Mouse (Mus musculus) CH12.LX (cell line): ENCODE data around the gene Alcam. TPM values are rescaled to one million over a fixed set of nuclear protein-coding genes. Genes with fewer than 3 reads are reported as not detected.
A peak's percentile ranks its signal among the peaks of the same experiment; 100 is the strongest.

Source experiments
- DNase-seq: peaks from one replicate; pipeline ENCODE4 v3.0.0-alpha.2; 2013; ENCODE audit errors: extremely low read depth
- H3K27ac ChIP-seq: 2 replicates; pipeline ENCODE4 v1.5.1; 2012; ENCODE audit warnings: low read depth, mild to moderate bottlenecking, control low read depth, moderate library complexity; ENCODE audit not compliant: insufficient read depth
- H3K27me3 ChIP-seq: replicated peaks from 2 replicates; pipeline ENCODE3; 2012; ENCODE audit warnings: inconsistent platforms
- H3K36me3 ChIP-seq, 2 experiments: replicated peaks in 1 of 2; 2 replicates each; pipeline versions ENCODE3 to v1.6.1; 2012; ENCODE audit warnings: inconsistent platforms in 1 of 2, low read length in 1 of 2, mild to moderate bottlenecking in 1 of 2, mixed read lengths in 1 of 2, moderate library complexity in 1 of 2; ENCODE audit not compliant: control insufficient read depth in 1 of 2, insufficient read depth in 1 of 2
- H3K4me1 ChIP-seq, 2 experiments: 2 replicates each; pipeline ENCODE4 v1.6.1; 2012; ENCODE audit warnings: inconsistent platforms in 1 of 2, moderate library complexity in 1 of 2; ENCODE audit not compliant: insufficient read depth in 2 of 2, control insufficient read depth in 1 of 2
- H3K4me2 ChIP-seq: 2 replicates; pipeline ENCODE4 v1.6.1; 2012; ENCODE audit warnings: low read depth, mild to moderate bottlenecking, control low read depth; ENCODE audit not compliant: poor library complexity, insufficient read depth, severe bottlenecking
- H3K4me3 ChIP-seq, 3 experiments: fragments of 150-350 bp in 1 of 3; sonication (generic) in 1 of 3; replicated peaks in 1 of 3; 2 replicates each; pipeline versions ENCODE3 to v1.5.1; 2011 to 2012; ENCODE audit warnings: low read depth in 2 of 3, low read length in 2 of 3, mild to moderate bottlenecking in 2 of 3, moderate library complexity in 2 of 3, control low read depth in 1 of 3, improper control_type of control experiment in 1 of 3, inconsistent platforms in 1 of 3, mixed read lengths in 1 of 3; ENCODE audit not compliant: poor library complexity in 1 of 3
- H3K79me2 ChIP-seq: replicated peaks from 2 replicates; pipeline ENCODE4 v1.6.1; 2012; ENCODE audit warnings: mild to moderate bottlenecking, moderate library complexity; ENCODE audit not compliant: control insufficient read depth, poor library complexity, insufficient read depth, severe bottlenecking; ENCODE audit errors: extremely low read depth
- H3K9ac ChIP-seq: 2 replicates; pipeline ENCODE4 v1.6.1; 2012; ENCODE audit warnings: low read depth, mild to moderate bottlenecking, control low read depth, moderate library complexity; ENCODE audit not compliant: insufficient read depth
- H3K9me3 ChIP-seq: replicated peaks from 2 replicates; pipeline ENCODE3; 2012; ENCODE audit warnings: low read length, inconsistent platforms, mixed read lengths
- CHD2 ChIP-seq: IDR thresholded peaks from 2 replicates; pipeline ENCODE4 v1.6.1; 2011; ENCODE audit warnings: low read length, improper control_type of control experiment
- CTCF ChIP-seq, 2 experiments: IDR thresholded peaks in 1 of 2; conservative IDR thresholded peaks in 1 of 2; 2 replicates each; pipeline ENCODE4 v1.5.1; 2011 to 2012; ENCODE audit warnings: low read depth in 2 of 2, low read length in 2 of 2, improper control_type of control experiment in 1 of 2, inconsistent platforms in 1 of 2, mild to moderate bottlenecking in 1 of 2, moderate library complexity in 1 of 2
- EP300 ChIP-seq: IDR thresholded peaks from 2 replicates; pipeline ENCODE4 v1.6.1; 2011; ENCODE audit warnings: low read length, improper control_type of control experiment
- ETS1 ChIP-seq: conservative IDR thresholded peaks from 2 replicates; pipeline ENCODE4 v1.6.1; 2012; ENCODE audit warnings: low read depth, mild to moderate bottlenecking, inconsistent platforms, low read length, improper control_type of control experiment, moderate library complexity
- GABPA ChIP-seq: IDR thresholded peaks from 2 replicates; pipeline ENCODE4 v1.6.1; 2012; ENCODE audit warnings: low read depth, low read length, improper control_type of control experiment, inconsistent platforms; ENCODE audit not compliant: insufficient replicate concordance
- HCFC1 ChIP-seq: IDR thresholded peaks from 2 replicates; pipeline ENCODE4 v1.6.1; 2012; ENCODE audit warnings: low read depth, mild to moderate bottlenecking, inconsistent platforms, low read length, improper control_type of control experiment
- IRF4 ChIP-seq: IDR thresholded peaks from 2 replicates; pipeline ENCODE4 v1.6.1; 2014; ENCODE audit warnings: low read depth, mild to moderate bottlenecking, inconsistent platforms, low read length, improper control_type of control experiment
- JUND ChIP-seq: conservative IDR thresholded peaks from 2 replicates; pipeline ENCODE4 v1.6.1; 2011; ENCODE audit warnings: low read depth, low read length, improper control_type of control experiment
- KAT2A ChIP-seq: IDR thresholded peaks from 2 replicates; pipeline ENCODE4 v1.6.1; 2012; ENCODE audit warnings: low read length, improper control_type of control experiment, inconsistent platforms; ENCODE audit not compliant: insufficient replicate concordance
- MAFK ChIP-seq: IDR thresholded peaks from 2 replicates; pipeline ENCODE4 v1.6.1; 2011; ENCODE audit warnings: low read length, improper control_type of control experiment; ENCODE audit not compliant: insufficient replicate concordance
- MXI1 ChIP-seq: IDR thresholded peaks from 2 replicates; pipeline ENCODE4 v1.6.1; 2011; ENCODE audit warnings: mild to moderate bottlenecking, low read depth, low read length, improper control_type of control experiment
- MYC ChIP-seq: IDR thresholded peaks from 2 replicates; pipeline ENCODE4 v1.6.1; 2011; ENCODE audit warnings: low read depth, mild to moderate bottlenecking, improper control_type of control experiment, low read length
- NRF1 ChIP-seq: IDR thresholded peaks from 2 replicates; pipeline ENCODE4 v1.6.1; 2014; ENCODE audit warnings: low read depth, mild to moderate bottlenecking, inconsistent platforms, low read length, improper control_type of control experiment, moderate library complexity
- RAD21 ChIP-seq: IDR thresholded peaks from 2 replicates; pipeline ENCODE4 v1.6.1; 2011; ENCODE audit warnings: low read depth, mild to moderate bottlenecking, low read length, improper control_type of control experiment, moderate library complexity
- SIN3A ChIP-seq: IDR thresholded peaks from 2 replicates; pipeline ENCODE4 v1.6.1; 2012; ENCODE audit warnings: low read length, improper control_type of control experiment, inconsistent platforms
- TCF12 ChIP-seq: IDR thresholded peaks from 2 replicates; pipeline ENCODE4 v1.6.1; 2014; ENCODE audit warnings: low read depth, mild to moderate bottlenecking, inconsistent platforms, low read length, improper control_type of control experiment
- USF2 ChIP-seq: conservative IDR thresholded peaks from 2 replicates; pipeline ENCODE4 v1.6.1; 2011; ENCODE audit warnings: low read depth, low read length, improper control_type of control experiment
- ZC3H11A ChIP-seq: IDR thresholded peaks from 2 replicates; pipeline ENCODE4 v1.6.1; 2012; ENCODE audit warnings: low read depth, mild to moderate bottlenecking, inconsistent platforms, low read length, improper control_type of control experiment
- ZKSCAN1 ChIP-seq: IDR thresholded peaks from 2 replicates; pipeline ENCODE4 v1.6.1; 2012; ENCODE audit warnings: low read depth, inconsistent platforms, low read length, improper control_type of control experiment, borderline replicate concordance
- ZMIZ1 ChIP-seq: IDR thresholded peaks from 2 replicates; pipeline ENCODE4 v1.6.1; 2012; ENCODE audit warnings: low read depth, mild to moderate bottlenecking, inconsistent platforms, low read length, improper control_type of control experiment
- ZNF384 ChIP-seq: IDR thresholded peaks from 2 replicates; pipeline ENCODE4 v1.6.1; 2012; ENCODE audit warnings: low read depth, low read length, improper control_type of control experiment, inconsistent platforms
- dilution Hi-C: fragments of 300-500 bp; cut with MboI; formaldehyde crosslinking; loops from 2 replicates; pipeline ENCODE4 v1.14.3; 2020; ENCODE audit warnings: low sequenced_read_pairs; ENCODE audit not compliant: extremely low pct_unique_long_range_greater_than_20kb, extremely low pct_ligation_motif_present
- in situ Hi-C: fragments of 300-500 bp; cut with MboI; formaldehyde crosslinking; loops from 3 replicates; pipeline ENCODE4 v1.14.3; 2019; ENCODE audit warnings: low sequenced_read_pairs, low pct_ligation_motif_present, low pct_unique_long_range_greater_than_20kb, mixed read lengths
- polyA plus RNA-seq: library from polyadenylated mRNA; unstranded; fragments of >175 nt; gene quantifications from 2 replicates; pipeline ENCODE4 v1.2.1, GENCODE M21; 2012; ENCODE audit warnings: low read depth; ENCODE audit not compliant: insufficient read length
- total RNA-seq, 2 experiments: library from RNA; depleted of rRNA; stranded (reverse); fragments of 300-350 nt in 1 of 2; fragments of >200 nt in 1 of 2; gene quantifications; 2 replicates each; pipeline ENCODE4 v1.2.3; 2012 to 2014

Gene Alcam
- total and polyA plus RNA-seq, 3 experiments = 26.3 to 56.7 (median 54.6) TPM

- TF ChIP-seq NRF1 (no peak), MYC (no peak; the same call in 1 of the 2 replicates), JUND (peak; percentile 55), USF2 (no peak), IRF4 (peak; percentile 42; the same call in 1 of the 2 replicates), ZMIZ1 (no peak), MXI1 (no peak), ZNF384 (no peak), SIN3A (0 out of 2 replicates have a peak, but pooled peaks have one; percentile 2), CHD2 (no peak), MAFK (no peak), ETS1 (no peak), KAT2A (no peak), ZKSCAN1 (no peak), EP300 (no peak), GABPA (no peak), HCFC1 (no peak), TCF12 (no peak)
- TF ChIP-seq, all 38 proteins: peak for 9
These were observed 234.8 kb downstream of the Alcam start (continued) for GRCm38 (mm10) chr16:52219069-52219468.

- H3K9me3 ChIP-seq = no peaks in the 10 kb centered on the region
- H3K79me2 ChIP-seq = no peaks in the 10 kb centered on the region
- peaks cover 0 to 4% of the 10 kb centered on the region in 2 experiments; a peak in 1 of 4 replicates for H3K4me1 ChIP-seq
- H3K9ac ChIP-seq = no peak overlapping the region
- no peak overlapping the region for H3K4me3 ChIP-seq
- H3K27me3 ChIP-seq = no peaks in the 10 kb centered on the region
- TF ChIP-seq ZC3H11A (no peak), RAD21 (peak; percentile 20), CTCF (conservative IDR thresholded peaks at IDR 0.05 in 1 of 2, IDR thresholded peaks at IDR 0.05 in 1 of 2; ENCODE audit: low read depth in 2 of 2, low read length in 2 of 2) (peak in 1 of 2 experiments; percentile 20; a peak in 1 of 4 replicates)
- TF ChIP-seq, all 38 proteins: peak for 2
- in situ Hi-C loops (loop anchor here (25.0 kb wide), 2 partner anchors 899 to 1026 kb away; no protein-coding TSS in a partner anchor), dilution Hi-C loops (no loop called here)
- Histone ChIP-seq H3K27ac (no peak overlapping the region), H3K4me2 (no peak overlapping the region), H3K36me3 (peaks cover 0 to 7% of the 10 kb centered on the region in 2 experiments)
- no peak for DNase-seq
These were observed 242.8 kb downstream of the Alcam start for GRCm38 (mm10) chr16:52210844-52211606.
